Mouse (Mus musculus) layer of hippocampus, adult 2 months (tissue): ENCODE results near the gene Krtap9-3. TPM values are rescaled to one million over a fixed set of nuclear protein-coding genes. Genes with fewer than 3 reads are reported as not detected.
"Not testable (repeated sequence)": the region's sequence is repeated elsewhere in the genome, so short reads cannot be mapped to it uniquely, and the experiment has no call there.

Experiments used
- DNase-seq, 2 experiments: peaks; one replicate each; pipeline ENCODE4 v3.0.0; 2022; ENCODE audit warnings: low spot score in 2 of 2
- H3K27ac ChIP-seq: fragments of 200-600 bp; 2 replicates; pipeline ENCODE4 v1.8.1; 2022
- H3K4me3 ChIP-seq: fragments of 200-600 bp; 2 replicates; pipeline ENCODE4 v1.8.1; 2022; ENCODE audit warnings: mild to moderate bottlenecking
- CTCF ChIP-seq: fragments of 200-600 bp; conservative IDR thresholded peaks from 2 replicates; pipeline ENCODE4 v1.8.1; 2022; ENCODE audit warnings: antibody characterized with exemption, mild to moderate bottlenecking, moderate library complexity
- long read RNA-seq, 2 experiments: library from polyadenylated mRNA; stranded (forward); transcript quantifications; one replicate each; pipeline ENCODE4 v2.0.0; 2021; ENCODE audit warnings: borderline mapping rate in 2 of 2
- total RNA-seq, 2 experiments: library from RNA; stranded (reverse); gene quantifications; 2 replicates each; pipeline ENCODE4 v1.2.3; 2021

Krtap9-3 gene
- total RNA-seq: not detected
- long read RNA-seq, experiment 1: 0 reads
- long read RNA-seq, experiment 2: 0 reads

DNA sequence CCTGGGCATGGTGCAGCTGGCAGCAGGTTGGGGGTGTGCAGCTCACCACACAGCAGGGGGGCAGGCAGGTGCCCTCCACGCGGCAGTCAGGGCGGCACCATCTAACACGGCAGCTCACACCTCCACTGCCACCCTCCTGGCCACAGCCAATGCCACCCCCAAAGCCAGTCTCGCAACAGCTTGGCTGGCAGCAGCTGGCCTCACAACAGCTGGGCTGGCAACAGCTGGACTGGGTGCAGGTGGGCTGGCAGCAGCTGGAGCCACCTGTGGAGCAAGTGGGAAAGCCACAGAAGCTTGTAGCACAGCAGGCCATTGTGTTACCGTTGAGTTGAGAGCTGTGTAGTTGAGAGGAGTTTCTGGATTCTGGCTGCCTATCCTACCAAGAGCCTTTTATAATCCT lies at the start of gene Krtap9-3:
TSS of gene Krtap9-3 (minus strand) at position 364 of the 400 bp plus-strand sequence.
- not testable (repeated sequence) for H3K27ac ChIP-seq, DNase-seq, H3K4me3 ChIP-seq

DNA sequence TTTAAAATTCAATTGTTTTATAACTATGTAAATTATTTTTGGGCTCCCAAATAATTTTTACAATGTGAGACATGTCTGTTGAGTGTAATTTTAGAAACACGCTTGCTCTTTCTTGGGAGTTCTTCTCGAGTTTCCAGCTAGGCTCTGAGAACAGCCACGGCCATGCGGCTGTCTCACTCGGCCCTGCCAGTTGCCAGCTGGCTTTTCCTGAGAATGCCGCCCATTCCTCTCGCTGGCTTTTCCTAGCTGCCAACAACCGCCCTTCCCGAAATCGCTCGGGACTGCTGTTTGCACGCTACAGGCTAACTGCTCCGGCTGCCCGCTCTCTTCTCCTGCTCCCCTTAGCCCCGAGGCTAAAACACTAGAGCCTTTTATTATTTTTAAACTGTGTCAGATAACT lies 48.5 kb upstream of the Krtap9-3 start:
- DNase-seq: peak in 1 of 2 experiments; percentile 13
- Histone ChIP-seq H3K4me3 (no peak overlapping the region), H3K27ac (no peak overlapping the region)
- no peak for TF ChIP-seq CTCF

DNA sequence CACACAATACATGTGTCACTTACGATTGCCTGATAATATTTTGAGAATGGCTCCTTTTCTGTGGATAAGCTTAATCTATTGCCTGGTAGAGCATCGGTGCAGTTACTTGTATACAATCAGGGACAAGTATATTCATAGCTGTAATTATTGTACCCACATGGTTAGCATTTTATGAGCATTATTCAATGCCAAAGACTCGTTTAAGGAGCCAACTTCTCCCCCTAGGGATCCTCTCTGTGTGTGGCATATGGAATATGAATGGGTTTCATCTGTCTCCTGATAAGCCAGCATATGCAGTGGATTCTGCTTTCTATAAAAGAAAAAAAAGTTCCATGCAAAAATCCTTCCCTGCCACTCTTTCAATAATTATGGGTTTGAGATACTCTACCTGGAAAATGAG lies 46.4 kb upstream of the Krtap9-3 start:
- Histone ChIP-seq H3K27ac (no peak overlapping the region), H3K4me3 (no peak overlapping the region)
- 0 out of 2 replicates have a peak, but pooled peaks have one; percentile 22 for TF ChIP-seq CTCF
- DNase-seq: peak in 1 of 2 experiments; percentile 32

DNA sequence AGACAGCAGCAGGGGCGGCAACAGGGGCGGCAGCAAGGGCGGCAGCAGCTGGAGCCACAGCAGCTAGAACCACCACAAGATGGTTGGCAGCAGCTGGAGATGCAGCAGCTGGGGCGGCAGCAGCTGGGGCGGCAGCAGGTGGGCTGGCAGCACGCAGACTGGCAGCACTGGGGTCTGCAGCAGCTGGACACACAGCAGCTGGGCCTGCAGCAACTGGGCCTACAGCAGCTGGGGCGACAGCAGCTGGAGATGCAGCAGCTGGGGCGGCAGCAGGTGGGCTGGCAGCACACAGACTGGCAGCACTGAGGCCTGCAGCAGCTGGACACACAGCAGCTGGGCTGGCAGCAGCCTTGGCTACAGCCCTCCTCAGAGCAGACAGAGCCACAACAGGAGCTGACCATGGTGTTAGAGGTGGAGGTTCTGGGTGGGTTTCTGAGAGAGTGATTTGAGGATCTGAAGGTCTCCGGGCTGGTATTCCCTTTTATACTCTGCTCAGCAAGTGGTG lies 45.8 kb upstream of the Krtap9-3 start, which contains the start of gene Krtap4-7:
TSS of gene Krtap4-7 (minus strand) at position 455 of the 505 bp plus-strand sequence.
- H3K27ac ChIP-seq, H3K4me3 ChIP-seq, DNase-seq: not testable (repeated sequence)

DNA sequence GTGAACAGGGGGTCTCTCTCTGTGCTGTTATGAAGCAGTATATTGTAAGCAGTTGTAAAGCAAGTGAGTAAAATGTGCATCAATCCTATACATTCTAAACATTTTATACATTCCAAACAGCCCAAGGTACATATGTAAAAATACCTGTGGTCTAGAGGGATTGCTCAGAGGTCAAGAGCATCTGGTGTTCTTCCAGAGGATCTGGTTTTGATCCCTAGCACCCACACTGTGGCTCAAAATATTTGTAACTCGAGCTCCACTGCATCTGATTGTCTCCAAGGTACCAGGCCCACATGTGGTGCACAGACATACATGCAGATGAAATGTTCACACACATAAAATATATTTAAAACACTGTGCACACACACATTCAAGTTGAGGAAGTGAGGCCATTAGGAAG lies 43.0 kb upstream of the Krtap9-3 start:
- no peak overlapping the region for H3K27ac ChIP-seq
- no peak for TF ChIP-seq CTCF
- DNase-seq: no peak

DNA sequence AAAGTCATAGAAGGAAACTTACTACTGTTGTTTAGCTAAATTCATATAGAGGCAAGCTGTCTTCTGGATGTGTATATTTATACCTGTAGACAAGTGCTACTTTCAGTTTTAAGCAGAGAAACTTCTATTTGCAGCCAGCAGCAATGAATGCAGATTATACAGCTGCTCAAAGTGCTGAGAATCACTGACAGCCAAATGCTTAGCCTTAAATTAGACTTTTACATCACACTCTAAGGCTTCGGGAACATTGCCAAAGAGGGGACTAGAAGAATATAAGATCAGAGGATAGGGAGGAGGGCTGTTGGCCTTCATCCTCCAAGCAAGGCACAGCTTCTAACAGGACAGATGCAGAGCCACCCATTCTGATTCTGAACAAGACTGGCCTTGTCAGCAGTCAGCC lies 39.2 kb upstream of the Krtap9-3 start:
- H3K4me3 ChIP-seq: no peak overlapping the region
- H3K27ac ChIP-seq: no peak overlapping the region
- TF ChIP-seq CTCF: no peak
- DNase-seq: no peak

More for the DNA sequence above, 43.0 kb upstream of the Krtap9-3 start:
- H3K4me3 ChIP-seq: no peak overlapping the region

DNA sequence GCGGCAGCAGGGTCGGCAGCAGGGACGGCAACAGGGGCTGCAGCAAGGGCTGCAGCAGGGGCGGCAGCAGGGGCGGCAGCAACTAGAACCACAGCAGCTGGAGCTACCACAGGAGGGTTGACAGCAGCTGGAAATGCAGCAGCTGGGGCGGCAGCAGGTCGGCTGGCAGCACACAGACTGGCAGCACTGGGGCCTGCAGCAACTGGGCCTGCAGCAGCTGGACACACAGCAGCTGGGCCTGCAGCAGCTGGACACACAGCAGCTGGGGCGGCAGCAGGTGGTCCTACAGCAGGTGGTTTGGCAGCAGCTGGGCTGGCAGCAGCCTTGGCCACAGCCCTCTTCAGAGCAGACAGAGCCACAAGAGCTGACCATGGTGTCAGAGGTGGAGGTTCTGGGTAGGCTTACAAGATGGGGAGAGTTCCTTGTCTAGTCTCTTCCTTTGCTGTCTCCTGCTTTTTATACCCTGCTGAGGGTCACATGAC lies 36.8 kb upstream of the Krtap9-3 start, which contains the start of gene Krtap4-2:
TSS of gene Krtap4-2 (minus strand) at position 432 of the 482 bp plus-strand sequence.
- no peak for DNase-seq
- Histone ChIP-seq H3K4me3 (no peak within 1 kb of the TSS), H3K27ac (no peak within 1 kb of the TSS)
- TF ChIP-seq CTCF: no peak

DNA sequence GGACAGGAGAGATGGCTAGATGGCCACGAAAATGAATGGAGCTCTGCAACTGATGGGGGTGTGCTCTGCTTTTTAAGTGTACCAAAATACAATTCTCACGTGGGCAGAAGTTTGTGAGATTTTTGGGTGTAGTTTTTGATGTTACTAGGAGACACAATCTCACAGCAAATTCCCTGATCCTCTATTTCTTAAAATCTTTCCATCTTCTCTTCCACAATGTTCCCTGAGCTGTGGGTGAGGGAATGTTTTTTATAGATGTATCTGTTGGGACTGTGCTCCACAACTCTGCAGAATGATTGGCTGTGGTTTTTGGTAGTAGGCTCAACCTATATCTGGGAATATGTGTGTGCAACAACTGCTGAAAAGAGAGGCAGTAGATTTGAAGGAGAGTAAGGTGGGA lies 35.4 kb upstream of the Krtap9-3 start:
- Histone ChIP-seq H3K27ac (no peak overlapping the region), H3K4me3 (no peak overlapping the region)
- no peak for DNase-seq
- TF ChIP-seq CTCF: no peak

DNA sequence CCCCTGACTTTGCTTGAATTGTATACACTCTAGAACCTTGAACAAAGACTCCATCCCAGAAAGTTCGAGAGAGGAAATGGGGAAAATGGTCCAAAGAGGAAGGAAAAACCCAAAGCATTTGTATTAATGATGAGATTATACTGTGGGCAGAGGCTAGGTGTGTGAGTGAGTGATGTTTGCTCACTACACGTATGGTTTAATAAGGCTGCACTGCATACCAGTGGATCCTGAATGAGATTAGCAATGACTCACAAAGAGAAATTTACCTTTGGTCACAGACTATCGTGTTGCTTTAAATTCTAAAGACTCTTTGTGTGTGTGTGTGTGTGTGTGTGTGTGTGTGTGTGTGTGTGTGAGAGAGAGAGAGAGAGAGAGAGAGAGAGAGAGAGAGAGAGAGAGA lies 33.0 kb upstream of the Krtap9-3 start:
- Histone ChIP-seq H3K27ac (no peak overlapping the region), H3K4me3 (no peak overlapping the region)
- DNase-seq: no peak
- no peak for TF ChIP-seq CTCF

DNA sequence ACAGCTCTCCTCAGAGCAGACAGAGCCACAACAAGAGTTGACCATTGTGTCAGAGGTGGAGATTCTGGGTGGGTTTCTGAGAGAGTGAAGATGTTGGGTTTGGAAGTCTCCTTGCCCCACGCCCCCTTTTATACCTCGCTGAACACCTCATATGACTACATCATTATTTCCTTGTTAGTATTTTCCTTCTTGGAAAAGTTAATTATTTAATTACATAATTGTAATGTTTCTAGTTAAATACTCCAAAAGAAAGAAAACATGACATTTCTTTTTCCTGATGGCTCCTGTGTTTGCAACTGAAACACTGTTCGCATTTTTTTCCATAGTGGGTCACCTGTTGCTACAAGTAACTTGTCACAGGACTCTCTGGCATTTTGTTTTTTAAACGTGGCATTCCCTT lies 30.2 kb upstream of the Krtap9-3 start, which contains the start of gene Krtap4-1:
TSS of gene Krtap4-1 (minus strand) at position 101 of the 400 bp plus-strand sequence.
- H3K27ac ChIP-seq: no peak within 1 kb of the TSS
- DNase-seq: no peak
- TF ChIP-seq CTCF: no peak
- H3K4me3 ChIP-seq: no peak within 1 kb of the TSS

DNA sequence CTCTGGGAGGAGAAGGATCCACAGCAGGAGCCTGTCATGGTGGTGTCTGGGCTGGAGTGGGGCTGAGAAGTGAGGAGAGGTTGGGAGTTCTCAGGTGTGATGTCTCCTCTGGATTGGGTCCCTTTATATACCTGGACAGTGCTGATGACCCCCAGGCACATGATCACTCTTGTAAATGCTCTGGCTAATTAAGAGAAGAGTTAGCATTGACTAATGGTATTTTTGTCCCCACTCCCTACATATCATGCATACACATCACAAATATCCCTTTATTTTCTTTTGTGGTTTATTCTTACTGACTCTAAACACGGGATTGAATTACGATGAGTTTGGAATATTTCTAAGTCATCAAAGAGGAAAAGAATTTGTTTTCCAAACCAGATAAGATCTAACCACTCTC lies 22.4 kb upstream of the Krtap9-3 start, which contains the start of gene Gm11562:
TSS of gene Gm11562 (minus strand) at position 101 of the 400 bp plus-strand sequence.
- no peak for DNase-seq
- no peak for TF ChIP-seq CTCF
- no peak within 1 kb of the TSS for H3K27ac ChIP-seq

DNA sequence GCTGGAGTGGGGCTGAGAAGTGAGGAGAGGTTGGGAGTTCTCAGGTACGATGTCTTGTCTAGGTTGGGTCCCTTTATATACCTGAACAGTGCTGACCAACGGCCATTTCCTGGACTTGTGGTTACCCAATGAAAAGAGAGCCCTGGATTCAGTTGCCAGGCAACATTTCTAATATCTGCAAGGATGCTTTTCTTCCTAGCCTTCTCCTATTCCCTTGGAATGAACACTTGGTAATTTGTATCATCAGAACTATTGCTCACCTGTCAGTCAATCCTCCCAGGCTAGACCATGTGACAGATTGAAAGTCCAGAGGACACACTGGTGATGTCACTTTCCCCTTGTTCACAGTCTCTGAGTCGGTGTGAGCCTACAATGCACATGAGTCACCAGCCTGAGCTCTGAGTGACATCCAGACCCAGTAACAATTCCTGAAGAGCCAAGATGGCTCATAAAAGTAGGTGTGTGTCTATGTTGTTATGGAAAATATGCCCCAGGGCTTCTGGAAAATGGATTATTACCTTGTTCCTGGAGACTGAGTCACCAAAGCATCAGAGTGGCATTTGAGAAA lies 17.0 kb upstream of the Krtap9-3 start, which contains the start of gene Krtap2-4:
TSS of gene Krtap2-4 (minus strand) at position 51 of the 568 bp plus-strand sequence.
- TF ChIP-seq CTCF: no peak
- Histone ChIP-seq H3K27ac (no peak within 1 kb of the TSS), H3K4me3 (no peak within 1 kb of the TSS)
- DNase-seq: no peak

More for the DNA sequence above, 22.4 kb upstream of the Krtap9-3 start, which contains the start of gene Gm11562:
- no peak within 1 kb of the TSS for H3K4me3 ChIP-seq

DNA sequence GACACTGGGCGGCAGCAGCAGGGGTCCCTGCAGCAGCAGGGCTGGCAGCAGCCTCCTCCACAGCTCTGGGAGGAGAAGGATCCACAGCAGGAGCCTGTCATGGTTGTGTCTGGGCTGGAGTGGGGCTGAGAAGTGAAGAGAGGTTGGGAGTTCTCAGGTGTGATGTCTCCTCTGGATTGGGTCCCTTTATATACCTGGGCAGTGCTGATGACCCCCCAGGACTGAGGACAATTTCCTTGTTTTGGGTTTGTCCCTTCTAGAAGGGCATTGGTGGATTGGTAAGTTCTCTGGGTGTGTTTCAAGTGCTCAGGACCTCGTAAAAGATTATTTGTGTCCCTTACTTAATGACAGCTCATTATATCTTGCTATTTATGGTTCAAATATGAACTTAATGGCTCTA lies 12.2 kb upstream of the Krtap9-3 start, which contains the start of gene Gm11937:
TSS of gene Gm11937 (minus strand) at position 101 of the 400 bp plus-strand sequence.
- H3K4me3 ChIP-seq, DNase-seq: not testable (repeated sequence)
- peak within 1 kb of the TSS; percentile 50 for H3K27ac ChIP-seq

DNA sequence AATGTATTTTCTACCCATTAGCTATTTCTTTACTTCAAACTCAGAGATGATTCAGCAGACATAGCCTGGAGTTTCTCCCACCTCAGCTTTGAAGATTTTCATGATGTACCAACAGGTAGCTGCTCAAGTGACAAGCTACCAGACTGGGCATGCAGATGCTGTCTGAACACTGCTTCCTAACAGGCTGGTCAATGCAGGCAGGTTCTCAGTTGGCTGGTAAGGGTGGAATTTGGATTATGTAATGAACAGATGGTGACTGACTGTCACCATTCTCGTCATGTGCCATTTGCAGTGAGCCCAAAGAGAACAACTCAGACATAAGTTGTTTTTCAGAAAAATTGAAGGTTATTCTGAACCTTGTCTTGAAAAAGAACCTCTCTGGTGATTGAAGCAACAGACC lies 11.2 kb upstream of the Krtap9-3 start:
- Histone ChIP-seq H3K27ac (peak overlapping the region; percentile 50), H3K4me3 (no peak overlapping the region)
- no peak for TF ChIP-seq CTCF
- DNase-seq: peak; percentile 28 to 34

DNA sequence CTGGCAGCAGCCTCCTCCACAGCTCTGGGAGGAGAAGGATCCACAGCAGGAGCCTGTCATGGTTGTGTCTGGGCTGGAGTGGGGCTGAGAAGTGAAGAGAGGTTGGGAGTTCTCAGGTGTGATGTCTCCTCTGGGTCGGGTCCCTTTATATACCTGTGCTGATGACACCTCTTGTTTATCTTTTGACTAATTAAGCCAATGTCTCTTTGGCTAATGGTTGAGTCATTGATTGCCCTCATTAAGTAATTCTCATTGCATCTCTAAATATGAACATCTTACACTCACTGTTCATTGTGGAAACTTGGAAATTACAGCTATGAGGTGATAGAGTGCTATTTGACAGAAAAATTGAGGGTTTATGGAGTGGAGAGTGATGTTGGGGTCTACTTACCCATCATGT lies 5.3 kb upstream of the Krtap9-3 start, which contains the start of gene Gm11938:
TSS of gene Gm11938 (minus strand) at position 101 of the 400 bp plus-strand sequence.
- H3K27ac ChIP-seq, H3K4me3 ChIP-seq, DNase-seq: not testable (repeated sequence)
